Mouse (Mus musculus): ENCODE data around the gene Med13. TPM values are rescaled to one million over a fixed set of nuclear protein-coding genes. Genes with fewer than 3 reads are reported as not detected.
"Not testable (repeated sequence)": the region's sequence is repeated elsewhere in the genome, so short reads cannot be mapped to it uniquely, and the experiment has no call there.

Med13 gene
- total RNA-seq, 2 experiments from 2014 or later = 42.3 to 42.5 TPM

GRCm38 (mm10) chr11:86314992-86315391 is 42.4 kb downstream of the Med13 start:
- not testable (repeated sequence) for DNase-seq (ENCODE audit: low spot score in 2 of 2)

DNA sequence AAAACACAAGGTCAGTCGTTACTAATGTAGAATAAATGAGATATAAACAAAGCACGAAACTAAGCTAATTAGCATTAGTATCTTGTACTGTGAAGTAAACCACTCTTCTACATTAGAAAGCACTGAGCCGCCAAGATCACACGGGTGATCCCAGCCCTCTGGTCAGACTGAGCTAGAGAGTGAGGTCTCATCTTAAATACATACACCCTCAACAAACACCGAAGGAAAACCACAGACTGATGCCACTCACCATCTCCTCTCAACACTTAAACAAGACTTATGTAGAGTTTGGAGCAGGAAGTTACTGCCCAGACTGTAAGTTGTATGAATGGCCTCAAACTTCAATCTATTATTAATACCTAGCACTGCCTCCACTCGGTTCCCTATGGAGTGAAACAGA is 47.1 kb downstream of the Med13 start:
- DNase-seq (ENCODE audit: low spot score in 2 of 2) = no peak

- DNase-seq (ENCODE audit: low spot score in 2 of 2) = not testable (repeated sequence)
Observed at GRCm38 (mm10) chr11:86292201-86292600, 65.2 kb downstream of the Med13 start.

DNA sequence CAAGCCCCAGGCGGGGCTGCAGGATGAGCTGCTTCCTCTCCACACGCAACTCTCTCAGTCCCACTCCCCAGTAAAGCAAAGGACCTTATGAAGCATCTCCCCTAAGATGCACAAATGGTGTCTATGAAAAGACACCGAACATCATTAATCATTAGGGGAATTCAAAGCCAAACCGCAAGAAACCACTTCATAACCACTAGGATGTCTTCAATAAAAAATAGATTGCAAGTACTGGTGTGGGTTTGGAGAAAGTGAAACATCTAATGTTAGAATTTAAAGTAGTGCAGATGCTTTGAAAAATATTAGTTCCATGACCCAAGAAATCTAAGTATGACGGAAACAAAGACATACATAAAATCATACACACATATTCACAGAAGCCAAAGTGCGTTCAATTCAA is 65.7 kb downstream of the Med13 start:
- DNase-seq (ENCODE audit: low spot score in 2 of 2) = no peak

DNA sequence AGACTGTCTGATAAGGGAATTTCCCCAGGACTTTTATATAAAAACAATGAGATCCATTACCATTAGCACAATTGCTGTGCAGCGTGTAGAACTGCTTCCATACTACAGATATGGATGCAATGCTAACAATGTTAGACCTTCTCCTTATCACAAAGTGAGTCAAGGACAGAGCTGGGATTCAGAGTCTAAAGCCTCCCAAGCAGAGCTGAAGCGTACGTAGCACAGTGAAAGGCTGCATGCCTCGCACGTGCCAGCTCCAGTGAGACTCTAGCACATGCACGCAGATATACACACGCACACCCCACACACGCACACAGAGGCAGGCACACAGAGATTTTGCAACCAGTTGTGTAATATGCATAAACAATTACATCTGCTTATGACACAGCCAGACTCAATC is 71.7 kb downstream of the Med13 start:
- no peak for DNase-seq (ENCODE audit: low spot score in 2 of 2)

DNA sequence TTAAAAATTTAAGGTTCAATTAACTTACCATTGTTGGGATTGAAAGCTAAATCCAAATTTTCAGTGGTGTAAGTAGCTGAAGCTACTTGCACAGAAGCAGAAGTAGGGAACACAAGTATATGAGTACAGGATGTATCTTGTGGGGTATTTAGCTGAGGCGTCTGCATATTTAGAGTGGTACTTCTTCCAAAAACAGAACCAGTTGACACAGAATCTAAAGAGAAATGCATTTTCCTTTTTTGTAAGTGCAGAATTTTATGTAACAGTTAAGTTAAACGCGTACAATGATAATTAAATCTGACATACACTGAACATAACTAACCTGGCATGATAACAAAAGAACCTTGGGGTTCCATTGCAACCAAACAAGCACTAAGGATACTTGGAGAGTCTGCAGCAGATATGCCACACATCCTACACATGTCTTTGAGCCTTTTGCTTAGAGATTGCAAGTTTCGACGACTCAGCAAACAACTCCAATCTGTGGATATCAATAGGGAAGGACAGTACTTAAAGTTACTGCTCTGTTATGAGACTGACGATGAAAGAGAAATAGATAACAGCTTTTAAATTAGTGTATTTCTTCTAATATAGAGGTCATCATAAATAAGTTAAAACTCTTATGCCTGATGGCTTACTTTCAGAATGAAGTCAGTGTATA is 78.8 kb downstream of the Med13 start:
- DNase-seq (ENCODE audit: low spot score in 2 of 2) = no peak

DNA sequence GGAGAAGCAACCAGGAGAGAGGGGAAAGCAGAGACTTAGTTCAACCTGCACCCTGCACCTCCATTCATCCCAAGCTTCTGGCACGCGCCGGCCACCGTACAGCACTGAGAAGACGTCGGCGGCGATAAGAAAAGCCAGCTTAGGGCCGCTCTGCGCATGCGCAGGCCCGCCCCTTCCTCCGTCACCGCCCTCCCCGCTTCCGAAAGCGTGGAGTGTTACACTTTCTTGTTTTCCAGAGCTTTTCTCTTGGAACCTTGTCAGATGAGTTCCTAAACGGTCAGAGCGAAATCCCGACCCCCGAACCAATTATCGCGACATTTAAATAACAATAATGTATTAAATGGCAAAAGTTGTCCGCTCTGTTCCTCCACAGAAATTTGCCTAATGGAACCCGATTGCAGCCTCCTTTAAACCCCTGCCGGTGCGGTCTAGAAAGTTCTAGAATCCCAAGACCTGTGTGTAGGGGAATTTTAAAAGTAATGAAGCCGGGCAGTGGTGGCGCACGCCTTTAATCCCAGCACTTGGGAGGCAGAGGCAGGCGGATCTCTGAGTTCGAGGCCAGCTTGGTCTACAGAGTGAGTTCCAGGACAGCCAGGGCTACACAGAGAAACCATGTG is 99.8 kb downstream of the Med13 start, which contains the start of gene Ints2:
TSS of gene Ints2 (minus strand) at position 116 of the 617 bp plus-strand sequence.
- peak; percentile 95 to 96 for DNase-seq (ENCODE audit: low spot score in 2 of 2)

DNA sequence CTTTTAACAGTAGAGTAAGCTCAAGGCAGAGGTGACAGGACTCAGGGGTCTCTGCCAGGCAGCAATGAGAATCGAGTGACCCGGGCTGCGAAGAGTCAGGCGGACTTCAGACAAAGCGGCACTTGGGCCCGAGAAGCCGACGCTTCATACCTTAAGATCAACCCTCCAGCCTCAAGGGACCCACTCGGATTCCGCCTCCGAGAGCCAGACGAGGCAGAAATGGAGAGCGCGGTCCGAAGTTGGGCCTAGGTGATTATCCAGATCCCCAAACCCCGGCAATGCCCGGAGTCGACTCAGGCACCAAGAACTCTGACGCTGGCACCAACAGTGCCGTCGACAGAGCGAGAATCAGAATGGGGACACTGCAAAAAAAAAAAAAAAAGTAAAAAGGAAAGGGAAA is 100.3 kb downstream of the Med13 start:
- DNase-seq (ENCODE audit: low spot score in 2 of 2) = peak in 1 of 2 experiments; percentile 44

DNA sequence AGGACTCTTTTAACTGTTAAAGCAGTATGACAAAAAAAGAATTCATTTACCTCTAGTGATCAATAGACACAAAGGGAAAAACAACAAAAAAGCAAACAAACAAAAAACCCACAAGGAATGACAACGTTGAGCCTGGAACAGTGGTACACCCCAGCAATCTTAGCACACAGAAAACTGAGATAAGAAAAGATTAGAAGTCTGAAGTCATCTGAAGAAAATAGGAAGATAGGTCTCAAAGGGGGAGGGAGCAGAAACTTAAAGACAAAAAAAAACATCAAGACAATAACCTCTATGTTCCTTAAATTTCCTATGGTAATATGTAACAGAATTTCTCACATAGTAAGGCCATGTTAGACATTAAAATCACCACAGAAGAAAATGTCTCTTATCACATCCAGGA is 104.1 kb downstream of the Med13 start:
- no peak for DNase-seq (ENCODE audit: low spot score in 2 of 2)

DNA sequence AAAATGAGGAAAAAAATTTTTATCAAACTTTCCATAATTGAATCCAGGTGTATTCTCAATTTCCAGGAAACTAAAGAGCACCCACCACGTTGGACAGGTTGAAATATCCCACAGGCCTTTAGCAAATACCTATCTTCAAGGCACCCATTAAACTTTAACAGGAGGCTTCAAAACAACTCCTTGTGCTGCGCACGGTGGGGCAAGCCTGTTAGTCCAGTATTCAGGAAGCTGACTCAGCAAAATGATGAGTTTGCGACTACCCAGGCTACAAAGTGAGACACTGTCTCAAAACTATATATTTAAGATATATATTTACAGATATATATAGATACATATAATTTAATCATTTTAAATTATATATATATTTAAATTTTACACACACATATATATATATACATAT is 125.0 kb downstream of the Med13 start:
- no peak for DNase-seq (ENCODE audit: low spot score in 2 of 2)

- DNase-seq (ENCODE audit: low spot score in 2 of 2) = no peak
Observed at GRCm38 (mm10) chr11:86231781-86232350, 125.5 kb downstream of the Med13 start.

- no peak for DNase-seq (ENCODE audit: low spot score in 2 of 2)
Observed at GRCm38 (mm10) chr11:86226646-86227180, 130.7 kb downstream of the Med13 start.

DNA sequence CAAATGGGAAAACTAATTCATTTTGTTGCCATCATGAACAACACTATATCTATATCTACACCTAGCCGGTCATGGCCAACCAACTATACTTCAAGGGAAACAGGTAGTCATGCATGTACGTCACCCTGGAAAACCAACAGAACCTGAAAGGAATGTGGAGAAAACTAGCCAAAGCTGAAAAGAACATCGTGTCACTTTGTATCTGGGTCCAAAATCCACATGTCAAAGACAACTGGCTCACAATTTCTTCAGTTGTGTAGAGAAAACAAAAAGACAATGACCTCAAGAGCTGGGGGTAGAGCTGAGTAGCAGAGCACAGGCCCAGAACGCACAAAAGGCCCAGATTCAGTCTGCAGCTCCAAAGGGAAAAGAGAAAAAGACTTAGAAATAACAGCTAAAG is 131.6 kb downstream of the Med13 start:
- DNase-seq (ENCODE audit: low spot score in 2 of 2) = no peak

Other genes starting within 250 kb of the Med13 start
- gene Brip1, start 156.4 kb downstream of the Med13 start, total RNA-seq (2021) = under 1 TPM; 0.53 to 0.54 TPM
- gene Ints2, start 100.0 kb downstream of the Med13 start, total RNA-seq (2021) = 10 to 100 TPM; 21.6 to 23.1 TPM
- 10 to 100 TPM; 32.2 to 42.1 TPM for gene Rnft1, start 127.1 kb upstream of the Med13 start, total RNA-seq (2021)
- 10 to 100 TPM; 31.9 to 43.7 TPM for gene Rps6kb1, start 187.2 kb upstream of the Med13 start, total RNA-seq (2021)
- gene Tubd1, start 187.4 kb upstream of the Med13 start, total RNA-seq (2021) = 1 to 10 TPM; 6.2 to 7.7 TPM

Data from adrenal gland, adult 18-20 months (tissue).